Comparison of ENCODE assay signal across 7 mouse cellular contexts in the genomic region with DNA sequence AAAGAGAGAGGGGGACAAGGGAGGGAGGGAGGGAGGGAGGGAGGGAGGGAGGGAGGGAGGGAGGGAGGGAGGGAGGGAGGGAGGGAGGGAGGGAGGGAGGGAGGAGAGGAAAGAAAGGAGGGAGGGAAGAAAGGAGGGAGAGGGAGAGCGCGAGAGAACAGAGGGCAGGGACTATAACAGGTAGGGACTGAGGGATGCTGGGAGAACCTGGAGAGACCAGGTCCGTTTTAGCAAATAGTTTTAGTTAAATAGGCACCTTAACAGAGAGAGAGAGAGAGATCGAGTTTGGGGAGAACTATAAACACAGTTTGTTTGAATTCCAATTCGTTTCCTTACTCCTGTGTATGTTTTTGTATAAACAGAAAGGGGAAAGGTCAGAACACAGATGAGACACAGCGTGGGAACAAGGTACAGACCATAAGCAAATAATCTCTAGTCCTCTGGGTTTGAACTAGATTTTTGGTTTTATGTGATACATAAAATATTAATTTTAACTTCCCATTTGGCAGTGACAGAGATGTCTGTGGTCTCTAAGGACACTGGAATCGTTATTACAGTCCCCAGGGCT. TPM values are rescaled to one million over a fixed set of nuclear protein-coding genes. Genes with fewer than 3 reads are reported as not detected.
A peak's percentile ranks its signal among the peaks of the same experiment; 100 is the strongest.
DNase-seq lines count a peak whose midpoint lies in the region; ATAC-seq and TF ChIP-seq lines count a peak whose summit lies in the region.

No protein-coding gene starts in this region.

- H3K27ac ChIP-seq in liver, adult 2 months (replicated peaks; ENCODE audit: insufficient read depth, low read depth, low read length), result no peak overlapping the region
- peak overlapping the region; percentile 78 for H3K27ac ChIP-seq in forebrain, embryonic 10.5 days
- no peak overlapping the region for H3K27ac ChIP-seq in intestine, embryonic 15.5 days

- H3K9me3 ChIP-seq in forebrain, embryonic 10.5 days, result no peaks in the 10 kb centered on the region
- no peaks in the 10 kb centered on the region for H3K9me3 ChIP-seq in intestine, embryonic 15.5 days

- peaks cover 3% of the 10 kb centered on the region; the same call in 1 of the 2 replicates for H3K4me1 ChIP-seq in liver, adult 2 months (ENCODE audit: control insufficient read depth, insufficient read depth, low read length)
- peaks cover 28% of the 10 kb centered on the region for H3K4me1 ChIP-seq in forebrain, embryonic 10.5 days
- no peaks in the 10 kb centered on the region for H3K4me1 ChIP-seq in intestine, embryonic 15.5 days (replicated peaks)

- no peak overlapping the region for H3ac ChIP-seq in myocyte (ENCODE audit: control insufficient read depth, insufficient read length)

- H3K4me3 ChIP-seq in liver, adult 2 months (ENCODE audit: insufficient read depth, low read depth, low read length), result 0 out of 2 replicates have a peak overlapping the region, but pooled peaks have one; percentile 4
- peak overlapping the region; percentile 41 for H3K4me3 ChIP-seq in forebrain, embryonic 10.5 days
- peak overlapping the region; percentile 28; the same call in 1 of the 2 replicates for H3K4me3 ChIP-seq in intestine, embryonic 15.5 days (replicated peaks)
- H3K4me3 ChIP-seq in myocyte, result peak overlapping the region; percentile 6

- H3K79me2 ChIP-seq in liver, adult 2 months (ENCODE audit: control insufficient read depth, insufficient read depth, low read length), result no peaks in the 10 kb centered on the region
- no peaks in the 10 kb centered on the region for H3K79me2 ChIP-seq in myocyte (ENCODE audit: control insufficient read depth, insufficient read depth)

- no peak overlapping the region for H3K9ac ChIP-seq in liver, adult 2 months (ENCODE audit: low read depth, low read length)
- H3K9ac ChIP-seq in intestine, embryonic 15.5 days, result no peak overlapping the region

- no peak for ATAC-seq in intestine, embryonic 15.5 days

- H3K4me2 ChIP-seq in intestine, embryonic 15.5 days (replicated peaks), result peak overlapping the region; percentile 50; the same call in 1 of the 2 replicates
- peak overlapping the region; percentile 62 for H3K4me2 ChIP-seq in myocyte (ENCODE audit: low read depth)

- peaks cover 2% of the 10 kb centered on the region; the same call in 1 of the 2 replicates for H3K27me3 ChIP-seq in liver, adult 2 months (ENCODE audit: control insufficient read depth, insufficient read depth, low read length)
- no peaks in the 10 kb centered on the region for H3K27me3 ChIP-seq in forebrain, embryonic 10.5 days (ENCODE audit: poor library complexity, severe bottlenecking)
- 0 out of 2 replicates have a peak, but pooled peaks cover 3% of the 10 kb centered on the region for H3K27me3 ChIP-seq in intestine, embryonic 15.5 days (replicated peaks)
- peaks cover 13% of the 10 kb centered on the region for H3K27me3 ChIP-seq in myocyte (ENCODE audit: control insufficient read depth, insufficient read depth, insufficient read length)

- WGBS in liver, adult 2 months, result 9% methylated on average over 7 of the region's 7 CpGs
- WGBS in forebrain, embryonic 10.5 days, result 25% methylated on average over 7 of the region's 7 CpGs
- 12% methylated on average over 7 of the region's 7 CpGs for WGBS in intestine, embryonic 15.5 days

- no peak for TF ChIP-seq CTCF in liver, adult 2 months (IDR thresholded peaks at IDR 0.05; ENCODE audit: low read depth, low read length)

- peak; percentile 43 for DNase-seq in liver, adult 2 months (ENCODE audit: extremely low read depth, low read depth, low spot score)
- no peak for DNase-seq in liver
- no peak for DNase-seq in forebrain, embryonic 10.5 days (ENCODE audit: extremely low spot score, low spot score)
- DNase-seq in left cerebral cortex, adult 18-20 months (ENCODE audit: low spot score in 2 of 2), result no peak
- no peak for DNase-seq in gastrocnemius, adult 18-20 months (ENCODE audit: low spot score)

- TF ChIP-seq POLR2A in liver, adult 2 months (IDR thresholded peaks at IDR 0.05; ENCODE audit: extremely low read depth, insufficient read depth, low read length), result no peak
- TF ChIP-seq POLR2A in myocyte (IDR thresholded peaks at IDR 0.05; ENCODE audit: insufficient read length, low read depth), result no peak

- no peaks in the 10 kb centered on the region for H3K36me3 ChIP-seq in liver, adult 2 months (ENCODE audit: control insufficient read depth, insufficient read depth, low read length)
- no peaks in the 10 kb centered on the region for H3K36me3 ChIP-seq in forebrain, embryonic 10.5 days (replicated peaks)
- H3K36me3 ChIP-seq in intestine, embryonic 15.5 days, result no peaks in the 10 kb centered on the region
- H3K36me3 ChIP-seq in myocyte (ENCODE audit: control insufficient read depth, insufficient read depth), result no peaks in the 10 kb centered on the region

TF ChIP-seq in myocyte, 11 proteins besides CTCF, POLR2A, EP300 and RAD21:
- TF ChIP-seq REST (IDR thresholded peaks at IDR 0.05; ENCODE audit: insufficient read depth, insufficient read length), result no peak
- no peak for TF ChIP-seq E2F4 (IDR thresholded peaks at IDR 0.05; ENCODE audit: insufficient read depth)
- TF ChIP-seq TCF12 (IDR thresholded peaks at IDR 0.05; ENCODE audit: insufficient read depth, poor library complexity, severe bottlenecking), result no peak
- no peak for TF ChIP-seq MYOD1 (IDR thresholded peaks at IDR 0.05; ENCODE audit: control insufficient read depth in 1 of 3, insufficient read length in 2 of 3, low read depth in 2 of 3)
- no peak for TF ChIP-seq TCF3 (IDR thresholded peaks at IDR 0.05; ENCODE audit: insufficient read length, low read depth)
- TF ChIP-seq SRF (IDR thresholded peaks at IDR 0.05; ENCODE audit: control insufficient read depth, insufficient read length, low read depth), result no peak
- no peak for TF ChIP-seq MAX (IDR thresholded peaks at IDR 0.05; ENCODE audit: low read depth)
- no peak for TF ChIP-seq POLR2AphosphoS2 (IDR thresholded peaks at IDR 0.05; ENCODE audit: insufficient read length, low read depth)
- no peak for TF ChIP-seq USF1 (IDR thresholded peaks at IDR 0.05; ENCODE audit: low read depth)
- TF ChIP-seq CEBPB (IDR thresholded peaks at IDR 0.05; ENCODE audit: insufficient read depth, poor library complexity, severe bottlenecking), result no peak
- TF ChIP-seq MYOG (IDR thresholded peaks at IDR 0.05; ENCODE audit: control insufficient read depth in 1 of 3, insufficient read depth in 1 of 3, insufficient read length in 2 of 3, low read depth in 2 of 3), result no peak

RNA-seq across cellular contexts. Expression of a gene that starts 22.6 kb away (rescaled TPM):
- total RNA-seq in liver, adult 2 months (2014; rRNA removed), result 13.8 and 16.0 TPM in 2 replicates
- polyA plus RNA-seq in liver, adult 2 months (2012; rRNA removed), result 1.5 TPM in 2 replicates
- 87.1 and 88.5 TPM in 2 replicates for polyA plus RNA-seq in forebrain, embryonic 10.5 days (2016; fragmentation: Nextera tagmentation; extraction: Ambion mirVana)
- 32.5 and 39.5 TPM in 2 replicates for polyA plus RNA-seq in intestine, embryonic 15.5 days (2015; fragmentation: Nextera tagmentation; extraction: Ambion mirVana)
- polyA plus RNA-seq in myocyte (2012; fragmentation: generic; extraction: Trizol), result 6.8 TPM
- 10 to 100 TPM; 90.7 to 93.2 TPM for total RNA-seq in left cerebral cortex, adult 18-20 months (2021)
- total RNA-seq in gastrocnemius, adult 18-20 months (2021), result 10 to 100 TPM; 35.8 to 37.1 TPM

RNA-seq across cellular contexts. Expression of a gene that starts 47.3 kb away (rescaled TPM):
- total RNA-seq in liver, adult 2 months (2014; rRNA removed), result 8.8 and 9.0 TPM in 2 replicates
- polyA plus RNA-seq in liver, adult 2 months (2012; rRNA removed), result 2.5 and 3.0 TPM in 2 replicates
- 28.1 and 29.0 TPM in 2 replicates for polyA plus RNA-seq in forebrain, embryonic 10.5 days (2016; fragmentation: Nextera tagmentation; extraction: Ambion mirVana)
- 14.3 and 16.1 TPM in 2 replicates for polyA plus RNA-seq in intestine, embryonic 15.5 days (2015; fragmentation: Nextera tagmentation; extraction: Ambion mirVana)
- polyA plus RNA-seq in myocyte (2012; fragmentation: generic; extraction: Trizol), result 7.8 TPM
- total RNA-seq in left cerebral cortex, adult 18-20 months (2021), result 10 to 100 TPM; 15.4 to 16.6 TPM
- total RNA-seq in gastrocnemius, adult 18-20 months (2021), result 1 to 10 TPM; 5.2 to 6.1 TPM
